Mouse (Mus musculus) cerebellum, adult (tissue): ENCODE measurements around the gene Mas1.

ENCODE experiments used
- ATAC-seq: cut with Nextera tagmentation; 2 replicates; pipeline ENCODE4 v1.9.2; 2017; ENCODE audit warnings: mild to moderate bottlenecking, moderate library complexity, mixed read lengths; ENCODE audit not compliant: insufficient number of reproducible peaks, low FRiP score, low TSS enrichment

The Mas1 gene

GRCm38 (mm10) chr17:12791079-12791406 is 76.9 kb downstream of the Mas1 start:
- no peak for ATAC-seq
